Mouse (Mus musculus) erythroblast, embryonic 14.5 days (primary cell): ENCODE measurements around the gene Ovol1.

Source experiments
- GATA1 ChIP-seq: IDR thresholded peaks from 2 replicates; pipeline ENCODE4 v1.6.1; 2012; ENCODE audit warnings: low read length, inconsistent platforms, mixed read lengths
- TAL1 ChIP-seq: IDR thresholded peaks from 3 replicates; pipeline ENCODE4 v1.6.1; 2012; ENCODE audit warnings: low read length, inconsistent platforms, mixed read lengths

GRCm38 (mm10) chr19:5559631-5560456 is 602 bp downstream of the Ovol1 start:
- no peak for TF ChIP-seq GATA1
- TF ChIP-seq TAL1, result no peak
